Mouse (Mus musculus) liver, adult 2 months (tissue): ENCODE measurements around the gene Fbln2.

Source experiments
- CTCF ChIP-seq: fragments of 200-500 bp; IDR thresholded peaks from 2 replicates; pipeline ENCODE4 v1.5.1; 2011; ENCODE audit warnings: low read depth, low read length, control low read depth
- POLR2A ChIP-seq: fragments of 200-500 bp; IDR thresholded peaks from 2 replicates; pipeline ENCODE4 v1.6.1; 2011; ENCODE audit warnings: low read length, control low read depth; ENCODE audit not compliant: insufficient read depth; ENCODE audit errors: extremely low read depth

DNA sequence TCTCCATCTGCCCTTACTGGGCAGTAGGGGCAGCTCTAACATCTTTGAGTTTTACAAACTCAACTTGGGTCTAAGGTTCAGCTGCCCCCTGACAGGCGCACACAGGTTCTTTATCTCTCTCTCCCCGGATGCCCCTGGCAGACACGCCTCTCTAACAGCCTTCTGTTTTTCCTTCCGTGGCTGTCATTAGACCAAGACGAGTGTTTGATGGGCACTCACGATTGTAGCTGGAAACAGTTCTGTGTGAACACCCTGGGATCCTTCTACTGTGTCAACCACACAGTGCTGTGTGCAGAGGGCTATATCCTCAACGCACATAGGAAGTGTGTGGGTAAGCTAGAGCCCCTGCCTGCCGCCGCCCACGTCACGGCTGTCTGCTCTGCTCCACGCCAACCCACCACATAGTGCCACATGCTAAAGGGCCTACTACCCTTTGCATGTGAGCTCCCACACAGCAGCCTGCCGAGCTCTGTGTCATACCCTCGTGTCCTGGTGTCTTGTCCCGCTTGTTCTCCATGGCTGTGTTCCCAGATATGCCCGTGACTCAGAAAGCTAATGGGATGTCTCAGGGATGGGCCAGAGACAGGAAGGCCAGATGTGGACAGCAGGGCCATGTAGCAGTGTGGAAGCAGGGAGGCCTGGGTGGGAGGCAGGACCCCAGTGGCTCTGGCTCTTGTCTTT is 47.3 kb downstream of the Fbln2 start:
- TF ChIP-seq CTCF = no peak
- TF ChIP-seq POLR2A = no peak
